Mouse (Mus musculus) neural tube, embryonic 13.5 days (tissue): ENCODE data around the gene AA467197. TPM values are rescaled to one million over a fixed set of nuclear protein-coding genes. Genes with fewer than 3 reads are reported as not detected.

Source experiments
- ATAC-seq: fragments of 200-750 bp; cut with Nextera tagmentation; 2 replicates; pipeline ENCODE4 v1.8.0; 2017; ENCODE audit warnings: low read depth, mild to moderate bottlenecking, moderate TSS enrichment, moderate library complexity
- H3K27ac ChIP-seq: fragments of 300-500 bp; sonication (generic); replicated peaks from 2 replicates; pipeline ENCODE4 v1.5.1; 2015; ENCODE audit warnings: moderate library complexity, mild to moderate bottlenecking, inconsistent platforms
- H3K27me3 ChIP-seq: fragments of 300-500 bp; sonication (generic); 2 replicates; pipeline ENCODE4 v1.6.1; 2015; ENCODE audit warnings: mild to moderate bottlenecking, inconsistent platforms
- H3K36me3 ChIP-seq: fragments of 300-500 bp; sonication (generic); 2 replicates; pipeline ENCODE4 v1.6.1; 2015; ENCODE audit warnings: mild to moderate bottlenecking, inconsistent platforms
- H3K4me1 ChIP-seq: fragments of 300-500 bp; sonication (generic); replicated peaks from 2 replicates; pipeline ENCODE4 v1.6.1; 2015; ENCODE audit warnings: inconsistent platforms
- H3K4me2 ChIP-seq: fragments of 300-500 bp; sonication (generic); 2 replicates; pipeline ENCODE4 v1.6.1; 2015; ENCODE audit warnings: inconsistent platforms, mild to moderate bottlenecking, moderate library complexity
- H3K4me3 ChIP-seq: fragments of 300-500 bp; sonication (generic); 2 replicates; pipeline ENCODE4 v1.5.1; 2015; ENCODE audit warnings: mild to moderate bottlenecking, inconsistent platforms
- H3K9ac ChIP-seq: fragments of 300-500 bp; sonication (generic); 2 replicates; pipeline ENCODE4 v1.6.1; 2015; ENCODE audit warnings: moderate library complexity, mild to moderate bottlenecking, inconsistent platforms
- H3K9me3 ChIP-seq: fragments of 300-500 bp; sonication (generic); 2 replicates; pipeline ENCODE4 v1.6.1; 2016; ENCODE audit warnings: inconsistent platforms
- WGBS: fragments of 180-500 bp; shearing (Covaris S2); methylation state at CpG from one replicate; pipeline ENCODE4 v1.1.7; 2015; 5-methylcytosine and 5-hydroxymethylcytosine counted together
- polyA plus RNA-seq: library from polyadenylated mRNA; unstranded; fragments of >200 nt; fragmentation: Nextera tagmentation; extraction: Ambion mirVana; gene quantifications from 2 replicates; pipeline ENCODE4 v1.2.1, GENCODE M21; 2015

The AA467197 gene
- polyA plus RNA-seq, 1 experiment from 2014 or later: not detected

- 76% methylated on average over 6 of the region's 6 CpGs for WGBS
- no peak overlapping the region for H3K27ac ChIP-seq
- ATAC-seq: no peak
Observed at GRCm38 (mm10) chr2:122617792-122618191, 19.0 kb upstream of the AA467197 start.

GRCm38 (mm10) chr2:122618719-122619118, 18.1 kb upstream of the AA467197 start:
- ATAC-seq: no peak
- Histone ChIP-seq H3K27ac (no peak overlapping the region), H3K4me2 (no peak overlapping the region), H3K9me3 (no peaks in the 10 kb centered on the region), H3K4me1 (no peaks in the 10 kb centered on the region), H3K9ac (no peak overlapping the region), H3K27me3 (no peaks in the 10 kb centered on the region), H3K4me3 (no peak overlapping the region), H3K36me3 (no peaks in the 10 kb centered on the region)
- WGBS: 51% methylated on average over 4 of the region's 4 CpGs

More at GRCm38 (mm10) chr2:122617792-122618191, 19.0 kb upstream of the AA467197 start:
- H3K4me2 ChIP-seq: no peak overlapping the region
- H3K9me3 ChIP-seq: no peaks in the 10 kb centered on the region
- no peaks in the 10 kb centered on the region for H3K36me3 ChIP-seq
- H3K27me3 ChIP-seq: no peaks in the 10 kb centered on the region
- H3K4me1 ChIP-seq: no peaks in the 10 kb centered on the region
- no peak overlapping the region for H3K4me3 ChIP-seq
- H3K9ac ChIP-seq: no peak overlapping the region

- H3K27ac ChIP-seq: no peak overlapping the region
- ATAC-seq: no peak
- H3K4me3 ChIP-seq: no peak overlapping the region
- no peaks in the 10 kb centered on the region for H3K27me3 ChIP-seq
- no peaks in the 10 kb centered on the region for H3K36me3 ChIP-seq
- H3K4me1 ChIP-seq: no peaks in the 10 kb centered on the region
- H3K9ac ChIP-seq: no peak overlapping the region
- 79% methylated on average over 9 of the region's 9 CpGs for WGBS
- no peaks in the 10 kb centered on the region for H3K9me3 ChIP-seq
- H3K4me2 ChIP-seq: no peak overlapping the region
Observed at GRCm38 (mm10) chr2:122621337-122622110, 15.3 kb upstream of the AA467197 start.

GRCm38 (mm10) chr2:122625930-122626329, 10.9 kb upstream of the AA467197 start:
- ATAC-seq: no peak
- H3K9ac ChIP-seq: no peak overlapping the region
- H3K4me2 ChIP-seq: no peak overlapping the region
- no peak overlapping the region for H3K4me3 ChIP-seq
- H3K36me3 ChIP-seq: no peaks in the 10 kb centered on the region
- H3K27ac ChIP-seq: no peak overlapping the region
- peaks cover 5% of the 10 kb centered on the region for H3K4me1 ChIP-seq
- H3K9me3 ChIP-seq: no peaks in the 10 kb centered on the region
- H3K27me3 ChIP-seq: no peaks in the 10 kb centered on the region
- WGBS: 64% methylated on average over 7 of the region's 7 CpGs

- WGBS: under 1% methylated on average over 7 of the region's 7 CpGs
- H3K9ac ChIP-seq: no peak overlapping the region
Observed at GRCm38 (mm10) chr2:122628976-122629375, 7.8 kb upstream of the AA467197 start.

GRCm38 (mm10) chr2:122629871-122630270, 6.9 kb upstream of the AA467197 start:
- H3K4me1 ChIP-seq: peaks cover 20% of the 10 kb centered on the region
- H3K27ac ChIP-seq: peak overlapping the region; percentile 83; the same call in 1 of the 2 replicates
- ATAC-seq: no peak
- WGBS: 69% methylated on average over 6 of the region's 6 CpGs
- peak overlapping the region; percentile 99 for H3K4me3 ChIP-seq
- no peaks in the 10 kb centered on the region for H3K27me3 ChIP-seq
- H3K36me3 ChIP-seq: peaks cover 21% of the 10 kb centered on the region
- peak overlapping the region; percentile 99 for H3K4me2 ChIP-seq
- no peaks in the 10 kb centered on the region for H3K9me3 ChIP-seq
- H3K9ac ChIP-seq: peak overlapping the region; percentile 95

More at GRCm38 (mm10) chr2:122628976-122629375, 7.8 kb upstream of the AA467197 start:
- H3K4me2 ChIP-seq: peak overlapping the region; percentile 34
- H3K4me1 ChIP-seq: peaks cover 20% of the 10 kb centered on the region
- no peak overlapping the region for H3K4me3 ChIP-seq
- H3K36me3 ChIP-seq: peaks cover 16% of the 10 kb centered on the region
- H3K27ac ChIP-seq: no peak overlapping the region
- H3K9me3 ChIP-seq: no peaks in the 10 kb centered on the region
- H3K27me3 ChIP-seq: no peaks in the 10 kb centered on the region
- ATAC-seq: no peak

- no peaks in the 10 kb centered on the region for H3K9me3 ChIP-seq
- peaks cover 20% of the 10 kb centered on the region for H3K4me1 ChIP-seq
- peaks cover 21% of the 10 kb centered on the region for H3K36me3 ChIP-seq
- H3K27ac ChIP-seq: peak overlapping the region; percentile 83
- under 1% methylated on average over 75 of the region's 75 CpGs for WGBS
- peak overlapping the region; percentile 99 for H3K4me3 ChIP-seq
- H3K27me3 ChIP-seq: no peaks in the 10 kb centered on the region
- ATAC-seq: peak; percentile 87
- peak overlapping the region; percentile 99 for H3K4me2 ChIP-seq
- peak overlapping the region; percentile 95 for H3K9ac ChIP-seq
Observed at GRCm38 (mm10) chr2:122630465-122631225, 6.1 kb upstream of the AA467197 start.

GRCm38 (mm10) chr2:122631226-122631801, 5.5 kb upstream of the AA467197 start:
- Histone ChIP-seq H3K9me3 (no peaks in the 10 kb centered on the region), H3K9ac (peak overlapping the region; percentile 95), H3K36me3 (peaks cover 21% of the 10 kb centered on the region), H3K4me3 (peak overlapping the region; percentile 99), H3K4me1 (peaks cover 20% of the 10 kb centered on the region), H3K27me3 (no peaks in the 10 kb centered on the region), H3K4me2 (peak overlapping the region; percentile 99), H3K27ac (peak overlapping the region; percentile 83)
- under 1% methylated on average over 51 of the region's 53 CpGs for WGBS
- peak; percentile 36; the same call in 1 of the 2 replicates for ATAC-seq

- Histone ChIP-seq H3K4me2 (peak overlapping the region; percentile 73), H3K36me3 (peaks cover 19% of the 10 kb centered on the region), H3K9me3 (no peaks in the 10 kb centered on the region), H3K27ac (no peak overlapping the region), H3K4me3 (peak overlapping the region; percentile 40), H3K27me3 (peaks cover 21% of the 10 kb centered on the region), H3K9ac (peak overlapping the region; percentile 61), H3K4me1 (peaks cover under 1% of the 10 kb centered on the region; the same call in 1 of the 2 replicates)
- 1% methylated on average over 36 of the region's 36 CpGs for WGBS
- peak; percentile 78 for ATAC-seq
Observed at GRCm38 (mm10) chr2:122637526-122637997, 776 bp downstream of the AA467197 start.

- H3K27me3 ChIP-seq: peaks cover 21% of the 10 kb centered on the region
- H3K4me1 ChIP-seq: no peaks in the 10 kb centered on the region; the same call in 1 of the 2 replicates
- peak overlapping the region; percentile 40 for H3K4me3 ChIP-seq
- H3K9me3 ChIP-seq: no peaks in the 10 kb centered on the region
- no peak overlapping the region for H3K27ac ChIP-seq
- 37% methylated on average over 12 of the region's 12 CpGs for WGBS
- no peak for ATAC-seq
- peaks cover 14% of the 10 kb centered on the region for H3K36me3 ChIP-seq
- peak overlapping the region; percentile 61 for H3K9ac ChIP-seq
- peak overlapping the region; percentile 73 for H3K4me2 ChIP-seq
Observed at GRCm38 (mm10) chr2:122638029-122638428, 1.2 kb downstream of the AA467197 start.

- 59% methylated on average over 5 of the region's 5 CpGs for WGBS
- no peak for ATAC-seq
- Histone ChIP-seq H3K4me1 (no peaks in the 10 kb centered on the region; the same call in 1 of the 2 replicates), H3K27me3 (peaks cover 21% of the 10 kb centered on the region), H3K4me3 (no peak overlapping the region), H3K9me3 (no peaks in the 10 kb centered on the region), H3K4me2 (no peak overlapping the region), H3K9ac (no peak overlapping the region), H3K27ac (no peak overlapping the region), H3K36me3 (peaks cover 8% of the 10 kb centered on the region)
Observed at GRCm38 (mm10) chr2:122638673-122639072, 1.9 kb downstream of the AA467197 start.
